9 mouse cellular contexts compared by ENCODE assay signal in the genomic region with DNA sequence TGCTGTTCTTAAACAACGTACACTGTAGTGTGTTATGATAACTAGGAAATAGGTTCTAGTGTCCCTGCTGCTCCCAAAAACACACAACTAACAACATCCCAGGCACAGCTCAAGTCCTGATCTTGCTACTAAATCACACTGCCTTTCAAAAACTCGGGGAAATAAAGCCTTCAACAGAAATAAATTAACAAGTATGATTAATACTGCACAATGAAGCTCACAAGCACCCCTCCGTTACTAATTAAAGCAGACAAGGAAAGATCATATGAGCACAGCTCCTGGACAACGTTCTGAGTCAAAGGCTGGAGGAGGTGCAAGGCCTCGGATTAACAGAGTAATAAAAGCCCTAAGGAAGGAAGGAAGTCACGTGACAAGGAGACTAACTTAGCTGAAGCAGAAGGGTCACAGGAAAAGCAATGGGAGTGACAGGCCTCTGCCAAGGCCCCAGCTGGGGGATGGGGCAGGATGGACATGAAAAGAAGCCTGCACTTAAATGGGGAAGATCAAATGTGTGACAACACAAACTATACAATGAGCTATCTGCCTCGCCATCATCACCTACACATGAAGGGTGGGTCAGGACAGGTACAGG. TPM values are rescaled to one million over a fixed set of nuclear protein-coding genes. Genes with fewer than 3 reads are reported as not detected.
DNase-seq lines count a peak whose midpoint lies in the region; ATAC-seq and TF ChIP-seq lines count a peak whose summit lies in the region.
"Had no signal": no experiment of that assay in that cellular context is flagged by ENCODE, and none has a peak within 500 bp of the region (broad histone marks: within the 10 kb centered on the region; RNA-seq: fewer than 3 reads in every experiment).

No protein-coding gene starts in this region.

- no peak for DNase-seq in hindbrain, embryonic 14.5 days (ENCODE audit: low spot score)
- DNase-seq in hindbrain, embryonic 11.5 days (ENCODE audit: low spot score), result no peak
- DNase-seq in adrenal gland, adult 2 months, result peak; percentile 56
- DNase-seq in kidney, adult 9 months, result peak; percentile 67
- peak; percentile 65 for DNase-seq in lung, postnatal 0 days (ENCODE audit: low spot score)
- no peak for DNase-seq in cerebellum, adult 8-10 months
- no peak for DNase-seq in thymus, postnatal 4 days

- TF ChIP-seq EP300 in lung, postnatal 0 days (IDR thresholded peaks at IDR 0.05), result no peak

- no peaks in the 10 kb centered on the region for H3K4me1 ChIP-seq in hindbrain, embryonic 14.5 days (replicated peaks; ENCODE audit: control insufficient read depth, insufficient read depth, low read length)
- H3K4me1 ChIP-seq in hindbrain, embryonic 11.5 days (replicated peaks; ENCODE audit: control insufficient read depth, insufficient read depth, low read length), result no peaks in the 10 kb centered on the region
- no peaks in the 10 kb centered on the region for H3K4me1 ChIP-seq in lung, postnatal 0 days (ENCODE audit: insufficient read depth, low read depth, low read length)

- no peak overlapping the region for H3K27ac ChIP-seq in hindbrain, embryonic 14.5 days
- H3K27ac ChIP-seq in hindbrain, embryonic 11.5 days (ENCODE audit: low read depth, low read length), result no peak overlapping the region
- H3K27ac ChIP-seq in lung, postnatal 0 days (ENCODE audit: low read length), result peak overlapping the region; percentile 57

- no peaks in the 10 kb centered on the region for H3K36me3 ChIP-seq in hindbrain, embryonic 14.5 days (replicated peaks; ENCODE audit: control insufficient read depth, insufficient read depth)
- H3K36me3 ChIP-seq in hindbrain, embryonic 11.5 days (ENCODE audit: control insufficient read depth, insufficient read depth, low read length), result no peaks in the 10 kb centered on the region
- no peaks in the 10 kb centered on the region for H3K36me3 ChIP-seq in lung, postnatal 0 days (ENCODE audit: insufficient read depth, low read length)

- no peaks in the 10 kb centered on the region for H3K27me3 ChIP-seq in hindbrain, embryonic 14.5 days (ENCODE audit: control insufficient read depth, insufficient read depth, low read length)
- H3K27me3 ChIP-seq in hindbrain, embryonic 11.5 days (ENCODE audit: control insufficient read depth, insufficient read depth, low read length), result no peaks in the 10 kb centered on the region; the same call in 1 of the 2 replicates
- no peaks in the 10 kb centered on the region for H3K27me3 ChIP-seq in lung, postnatal 0 days (replicated peaks; ENCODE audit: insufficient read depth, low read length)

- H3K9me3 ChIP-seq in hindbrain, embryonic 14.5 days (ENCODE audit: control insufficient read depth, low read length), result no peaks in the 10 kb centered on the region
- no peaks in the 10 kb centered on the region for H3K9me3 ChIP-seq in hindbrain, embryonic 11.5 days (ENCODE audit: control insufficient read depth, low read length)
- H3K9me3 ChIP-seq in lung, postnatal 0 days (ENCODE audit: low read length), result no peaks in the 10 kb centered on the region

- 67% methylated on average over 7 of the region's 7 CpGs for WGBS in hindbrain, embryonic 14.5 days
- WGBS in hindbrain, embryonic 11.5 days, result 73% methylated on average over 7 of the region's 7 CpGs
- WGBS in lung, postnatal 0 days, result 52% methylated on average over 7 of the region's 7 CpGs

- no peak overlapping the region for H3K4me2 ChIP-seq in hindbrain, embryonic 14.5 days (replicated peaks)
- H3K4me2 ChIP-seq in hindbrain, embryonic 11.5 days (replicated peaks; ENCODE audit: low read depth, low read length), result no peak overlapping the region
- no peak overlapping the region for H3K4me2 ChIP-seq in lung, postnatal 0 days (replicated peaks; ENCODE audit: low read depth, low read length)

- H3K4me3 ChIP-seq in hindbrain, embryonic 14.5 days (replicated peaks; ENCODE audit: low read length), result no peak overlapping the region
- no peak overlapping the region for H3K4me3 ChIP-seq in hindbrain, embryonic 11.5 days (ENCODE audit: low read depth, low read length)
- no peak overlapping the region for H3K4me3 ChIP-seq in lung, postnatal 0 days (ENCODE audit: low read depth, low read length)

- H3K9ac ChIP-seq in hindbrain, embryonic 14.5 days, result 0 out of 2 replicates have a peak overlapping the region, but pooled peaks have one; percentile 25
- H3K9ac ChIP-seq in hindbrain, embryonic 11.5 days (ENCODE audit: low read depth, low read length), result no peak overlapping the region
- H3K9ac ChIP-seq in lung, postnatal 0 days (replicated peaks; ENCODE audit: low read depth), result no peak overlapping the region

- no peak for ATAC-seq in hindbrain, embryonic 14.5 days (ENCODE audit: low FRiP score)
- no peak for ATAC-seq in hindbrain, embryonic 11.5 days (ENCODE audit: low FRiP score)
- ATAC-seq in erythroid progenitor cell, adult 5-6 weeks (replicated peaks; ENCODE audit: low FRiP score, poor library complexity, severe bottlenecking), result peak; percentile 32
- peak; percentile 37 for ATAC-seq in lung, postnatal 0 days

- TF ChIP-seq CTCF in lung, postnatal 0 days (IDR thresholded peaks at IDR 0.05), result no peak

RNA-seq across cellular contexts. Expression of gene Dok1, which starts 35.7 kb away (rescaled TPM):
- polyA plus RNA-seq in hindbrain, embryonic 14.5 days (2014; fragmentation: Nextera tagmentation; extraction: Ambion mirVana), result 1.2 and 2.2 TPM in 2 replicates
- polyA plus RNA-seq in hindbrain, embryonic 11.5 days (2014; fragmentation: Nextera tagmentation; extraction: Ambion mirVana), result 4.5 and 6.6 TPM in 2 replicates
- 10 to 100 TPM in 1 of 2 experiments, 1 to 10 TPM in 1; 7.5 to 13.5 TPM for total RNA-seq in adrenal gland, adult 2 months (2021)
- 7.9 and 11.7 TPM in 2 replicates for polyA plus RNA-seq in adrenal gland, adult 2 months (2012; rRNA removed)
- total RNA-seq in erythroid progenitor cell, adult 5-6 weeks (2015; ENCODE audit: low replicate concordance), result 20.5 and 27.4 TPM in 2 replicates
- total RNA-seq in erythroid progenitor cell, adult 5-6 weeks (2017; ENCODE audit: low replicate concordance), result 26.9 and 34.7 TPM in 2 replicates
- 22.8 and 23.3 TPM in 2 replicates for polyA plus RNA-seq in lung, postnatal 0 days (2015; fragmentation: Nextera tagmentation; extraction: Ambion mirVana)

RNA-seq across cellular contexts. Expression of gene Loxl3, which starts 36.4 kb away (rescaled TPM):
- polyA plus RNA-seq in hindbrain, embryonic 14.5 days (2014; fragmentation: Nextera tagmentation; extraction: Ambion mirVana), result 3.5 and 4.9 TPM in 2 replicates
- polyA plus RNA-seq in hindbrain, embryonic 11.5 days (2014; fragmentation: Nextera tagmentation; extraction: Ambion mirVana), result 7.1 and 7.7 TPM in 2 replicates
- 1 to 10 TPM; 1.1 to 3.5 TPM for total RNA-seq in adrenal gland, adult 2 months (2021)
- polyA plus RNA-seq in adrenal gland, adult 2 months (2012; rRNA removed), result 2.8 and 2.9 TPM in 2 replicates
- total RNA-seq in erythroid progenitor cell, adult 5-6 weeks (2015; ENCODE audit: low replicate concordance), result 0.84 and 3.6 TPM in 2 replicates
- total RNA-seq in erythroid progenitor cell, adult 5-6 weeks (2017; ENCODE audit: low replicate concordance), result 0.38 and 3.2 TPM in 2 replicates
- 10.1 and 11.4 TPM in 2 replicates for polyA plus RNA-seq in lung, postnatal 0 days (2015; fragmentation: Nextera tagmentation; extraction: Ambion mirVana)

RNA-seq across cellular contexts. Expression of gene M1ap, which starts 50.9 kb away (rescaled TPM):
- 0.16 TPM in 1 of 2 replicates, not detected in the other for polyA plus RNA-seq in hindbrain, embryonic 14.5 days (2014; fragmentation: Nextera tagmentation; extraction: Ambion mirVana)
- 0.22 TPM in 1 of 2 replicates, not detected in the other for polyA plus RNA-seq in hindbrain, embryonic 11.5 days (2014; fragmentation: Nextera tagmentation; extraction: Ambion mirVana)
- not detected for total RNA-seq in adrenal gland, adult 2 months (2021)
- 0.07 TPM in 1 of 2 replicates, not detected in the other for polyA plus RNA-seq in adrenal gland, adult 2 months (2012; rRNA removed)
- total RNA-seq in erythroid progenitor cell, adult 5-6 weeks (2015; ENCODE audit: low replicate concordance), result 4.6 and 12.6 TPM in 2 replicates
- total RNA-seq in erythroid progenitor cell, adult 5-6 weeks (2017; ENCODE audit: low replicate concordance), result 2.6 and 19.8 TPM in 2 replicates
- 1.8 and 2.5 TPM in 2 replicates for polyA plus RNA-seq in lung, postnatal 0 days (2015; fragmentation: Nextera tagmentation; extraction: Ambion mirVana)
- total RNA-seq: left cerebral cortex, postnatal 25 days had no signal

RNA-seq across cellular contexts. Expression of gene Aup1, which starts 56.7 kb away (rescaled TPM):
- polyA plus RNA-seq in hindbrain, embryonic 14.5 days (2014; fragmentation: Nextera tagmentation; extraction: Ambion mirVana), result 109 and 111 TPM in 2 replicates
- 112 TPM in 2 replicates for polyA plus RNA-seq in hindbrain, embryonic 11.5 days (2014; fragmentation: Nextera tagmentation; extraction: Ambion mirVana)
- total RNA-seq in adrenal gland, adult 2 months (2021), result 100 to 1,000 TPM; 174 to 228 TPM
- 1,190 and 1,486 TPM in 2 replicates for polyA plus RNA-seq in adrenal gland, adult 2 months (2012; rRNA removed)
- 275 and 371 TPM in 2 replicates for total RNA-seq in erythroid progenitor cell, adult 5-6 weeks (2015; ENCODE audit: low replicate concordance)
- total RNA-seq in erythroid progenitor cell, adult 5-6 weeks (2017; ENCODE audit: low replicate concordance), result 190 and 242 TPM in 2 replicates
- polyA plus RNA-seq in lung, postnatal 0 days (2015; fragmentation: Nextera tagmentation; extraction: Ambion mirVana), result 201 and 205 TPM in 2 replicates

RNA-seq across cellular contexts. Expression of gene Htra2, which starts 57.5 kb away (rescaled TPM):
- 40.4 and 42.9 TPM in 2 replicates for polyA plus RNA-seq in hindbrain, embryonic 14.5 days (2014; fragmentation: Nextera tagmentation; extraction: Ambion mirVana)
- 31.7 and 33.9 TPM in 2 replicates for polyA plus RNA-seq in hindbrain, embryonic 11.5 days (2014; fragmentation: Nextera tagmentation; extraction: Ambion mirVana)
- total RNA-seq in adrenal gland, adult 2 months (2021), result 10 to 100 TPM; 42.6 to 63.6 TPM
- polyA plus RNA-seq in adrenal gland, adult 2 months (2012; rRNA removed), result 74.2 and 89.8 TPM in 2 replicates
- 114 and 126 TPM in 2 replicates for total RNA-seq in erythroid progenitor cell, adult 5-6 weeks (2015; ENCODE audit: low replicate concordance)
- 65.7 and 87.8 TPM in 2 replicates for total RNA-seq in erythroid progenitor cell, adult 5-6 weeks (2017; ENCODE audit: low replicate concordance)
- polyA plus RNA-seq in lung, postnatal 0 days (2015; fragmentation: Nextera tagmentation; extraction: Ambion mirVana), result 50.5 and 55.5 TPM in 2 replicates

Comparison
In these comparisons a context has a peak if more than half of its experiments do, and no peak if none do; other contexts are left out.
1. ATAC-seq: peak in erythroid progenitor cell, adult 5-6 weeks (single experiment) and lung, postnatal 0 days (single experiment); none in hindbrain, embryonic 14.5 days (single experiment) and hindbrain, embryonic 11.5 days (single experiment).
2. DNase-seq: peak in adrenal gland, adult 2 months (single experiment), kidney, adult 9 months (single experiment) and lung, postnatal 0 days (single experiment); none in hindbrain, embryonic 14.5 days (single experiment), hindbrain, embryonic 11.5 days (single experiment), cerebellum, adult 8-10 months (single experiment) and thymus, postnatal 4 days (single experiment).